ENCODE assay signal across 8 mouse cellular contexts in genomic region chr17:24959371-24959770, GRCm38 (mm10). TPM values are rescaled to one million over a fixed set of nuclear protein-coding genes. Genes with fewer than 3 reads are reported as not detected.
DNase-seq lines count a peak whose midpoint lies in the region; ATAC-seq and TF ChIP-seq lines count a peak whose summit lies in the region.

No protein-coding gene starts in this region.

- peaks cover 17% of the 10 kb centered on the region for H3K79me2 ChIP-seq in MEL (ENCODE audit: control insufficient read depth, insufficient read depth, low read length, poor library complexity)

- intact Hi-C loops in heart, postnatal 25 days (cut with DNase I), result no loop called here
- intact Hi-C loops in left cerebral cortex, postnatal 36 days (cut with DNase I), result no loop called here

- TF ChIP-seq CTCF in MEL (IDR thresholded peaks at IDR 0.05 in 2 of 3, conservative IDR thresholded peaks at IDR 0.05 in 1 of 3; ENCODE audit: control insufficient read depth in 1 of 3, insufficient read depth in 1 of 3, low read depth in 2 of 3, low read length in 3 of 3, poor library complexity in 1 of 3, severe bottlenecking in 1 of 3), result no peak

- no peak for DNase-seq in heart, postnatal 25 days (ENCODE audit: low spot score)
- no peak for DNase-seq in MEL (ENCODE audit: low read depth, low spot score)
- no peak for DNase-seq in hindbrain, embryonic 11.5 days (ENCODE audit: low spot score)
- DNase-seq in midbrain, embryonic 11.5 days (ENCODE audit: low spot score, missing footprints), result peak; percentile 85
- DNase-seq in left cerebral cortex, postnatal 36 days (ENCODE audit: low spot score in 2 of 2), result no peak
- no peak for DNase-seq in urinary bladder, adult 18-20 months (ENCODE audit: low spot score in 2 of 2)

- peak overlapping the region; percentile 91 for H3K9ac ChIP-seq in heart, embryonic 13.5 days
- H3K9ac ChIP-seq in MEL (ENCODE audit: control insufficient read depth, low read depth, low read length, poor library complexity, severe bottlenecking), result peak overlapping the region; percentile 93
- peak overlapping the region; percentile 84 for H3K9ac ChIP-seq in hindbrain, embryonic 11.5 days (ENCODE audit: low read depth, low read length)
- peak overlapping the region; percentile 94 for H3K9ac ChIP-seq in midbrain, embryonic 11.5 days (ENCODE audit: low read length)

- H3K27me3 ChIP-seq in heart, embryonic 13.5 days (replicated peaks), result no peaks in the 10 kb centered on the region
- H3K27me3 ChIP-seq in MEL (ENCODE audit: control insufficient read depth in 1 of 2, insufficient read depth in 2 of 2, low read length in 2 of 2), result no peaks in the 10 kb centered on the region
- no peaks in the 10 kb centered on the region for H3K27me3 ChIP-seq in hindbrain, embryonic 11.5 days (ENCODE audit: control insufficient read depth, insufficient read depth, low read length)
- no peaks in the 10 kb centered on the region for H3K27me3 ChIP-seq in midbrain, embryonic 11.5 days (ENCODE audit: control insufficient read depth, insufficient read depth, low read length)

- 59% methylated on average over 8 of the region's 8 CpGs for WGBS in heart, embryonic 13.5 days
- 50% methylated on average over 8 of the region's 8 CpGs for whole genome bisulfite sequencing in hindbrain, embryonic 11.5 days
- 56% methylated on average over 8 of the region's 8 CpGs for WGBS in midbrain, embryonic 11.5 days

- peak overlapping the region; percentile 73 for H3K4me2 ChIP-seq in heart, embryonic 13.5 days
- H3K4me2 ChIP-seq in hindbrain, embryonic 11.5 days (replicated peaks; ENCODE audit: low read depth, low read length), result peak overlapping the region; percentile 67
- peak overlapping the region; percentile 77 for H3K4me2 ChIP-seq in midbrain, embryonic 11.5 days

- no peak for TF ChIP-seq EP300 in MEL (IDR thresholded peaks at IDR 0.05; ENCODE audit: low read depth in 1 of 2, low read length in 2 of 2)

- no peak for TF ChIP-seq POLR2A in MEL (IDR thresholded peaks at IDR 0.05; ENCODE audit: control insufficient read depth in 1 of 2, insufficient read depth in 1 of 2, low read depth in 1 of 2, low read length in 2 of 2, poor library complexity in 1 of 2)

- H3K27ac ChIP-seq in heart, embryonic 13.5 days (replicated peaks), result no peak overlapping the region
- no peak overlapping the region for H3K27ac ChIP-seq in MEL (ENCODE audit: control insufficient read depth, low read depth, low read length)
- no peak overlapping the region for H3K27ac ChIP-seq in hindbrain, embryonic 11.5 days (ENCODE audit: low read depth, low read length)
- H3K27ac ChIP-seq in midbrain, embryonic 11.5 days (ENCODE audit: low read depth, low read length), result no peak overlapping the region

- no peak for TF ChIP-seq RAD21 in MEL (IDR thresholded peaks at IDR 0.05; ENCODE audit: low read depth, low read length)

- peak overlapping the region; percentile 86 for H3K4me3 ChIP-seq in heart, embryonic 13.5 days
- H3K4me3 ChIP-seq in MEL (ENCODE audit: control insufficient read depth in 1 of 2, insufficient read depth in 1 of 2, low read depth in 2 of 2, low read length in 2 of 2), result peak overlapping the region; percentile 71 to 73
- peak overlapping the region; percentile 86 for H3K4me3 ChIP-seq in hindbrain, embryonic 11.5 days (ENCODE audit: low read depth, low read length)
- peak overlapping the region; percentile 88 for H3K4me3 ChIP-seq in midbrain, embryonic 11.5 days (ENCODE audit: low read depth, low read length)

- H3K9me3 ChIP-seq in heart, embryonic 13.5 days, result no peaks in the 10 kb centered on the region
- H3K9me3 ChIP-seq in MEL (replicated peaks; ENCODE audit: insufficient read depth, low read length), result no peaks in the 10 kb centered on the region
- H3K9me3 ChIP-seq in hindbrain, embryonic 11.5 days (ENCODE audit: control insufficient read depth, low read length), result no peaks in the 10 kb centered on the region
- H3K9me3 ChIP-seq in midbrain, embryonic 11.5 days (ENCODE audit: control insufficient read depth, low read length), result no peaks in the 10 kb centered on the region

- ATAC-seq in heart, embryonic 13.5 days (ENCODE audit: extremely low read depth, insufficient number of reproducible peaks, low FRiP score, low TSS enrichment), result no peak
- no peak for ATAC-seq in hindbrain, embryonic 11.5 days (ENCODE audit: low FRiP score)
- no peak for ATAC-seq in midbrain, embryonic 11.5 days (ENCODE audit: low FRiP score)
- ATAC-seq in activated CD4-positive, CD25-positive, alpha-beta regulatory T cell, adult 4 months, result no peak

- H3K4me1 ChIP-seq in heart, embryonic 13.5 days, result peaks cover 16% of the 10 kb centered on the region
- H3K4me1 ChIP-seq in MEL (ENCODE audit: control insufficient read depth in 1 of 2, insufficient read depth in 2 of 2, low read length in 2 of 2), result peaks cover 2 to 11% of the 10 kb centered on the region in 2 experiments; a peak in 3 of 4 replicates
- no peaks in the 10 kb centered on the region for H3K4me1 ChIP-seq in hindbrain, embryonic 11.5 days (replicated peaks; ENCODE audit: control insufficient read depth, insufficient read depth, low read length)
- peaks cover 10% of the 10 kb centered on the region for H3K4me1 ChIP-seq in midbrain, embryonic 11.5 days (ENCODE audit: control insufficient read depth, insufficient read depth, low read length)

- peaks cover 55% of the 10 kb centered on the region for H3K36me3 ChIP-seq in heart, embryonic 13.5 days
- H3K36me3 ChIP-seq in MEL (ENCODE audit: control insufficient read depth in 1 of 2, insufficient read depth in 2 of 2, low read length in 2 of 2), result peaks cover 1 to 11% of the 10 kb centered on the region in 2 experiments; a peak in 3 of 4 replicates
- H3K36me3 ChIP-seq in hindbrain, embryonic 11.5 days (ENCODE audit: control insufficient read depth, insufficient read depth, low read length), result peaks cover 16% of the 10 kb centered on the region
- H3K36me3 ChIP-seq in midbrain, embryonic 11.5 days (ENCODE audit: control insufficient read depth, insufficient read depth, low read length), result peaks cover 21% of the 10 kb centered on the region

TF ChIP-seq in MEL, 35 proteins besides CTCF, POLR2A, EP300 and RAD21:
- TF ChIP-seq GATA1 (IDR thresholded peaks at IDR 0.05; ENCODE audit: low read depth, low read length) (no peak), MAZ (IDR thresholded peaks at IDR 0.05; ENCODE audit: low read depth, low read length) (no peak), GABPA (IDR thresholded peaks at IDR 0.05; ENCODE audit: low read depth, low read length) (no peak), BHLHE40 (IDR thresholded peaks at IDR 0.05; ENCODE audit: borderline replicate concordance, low read depth, low read length) (no peak), USF2 (IDR thresholded peaks at IDR 0.05; ENCODE audit: borderline replicate concordance in 1 of 2, insufficient read depth in 1 of 2, low read depth in 1 of 2, low read length in 2 of 2) (no peak)

RNA-seq across cellular contexts. Expression of gene Jpt2, which starts 1.1 kb away (rescaled TPM):
- polyA plus RNA-seq in heart, embryonic 13.5 days (2015; fragmentation: Nextera tagmentation; extraction: Ambion mirVana), result 122 and 123 TPM in 2 replicates
- 1 to 10 TPM; 8.4 to 8.6 TPM for total RNA-seq in heart, postnatal 25 days (2021)
- 31.7 and 35.5 TPM in 2 replicates for total RNA-seq in MEL (2012; rRNA removed)
- polyA plus RNA-seq in MEL (2012; ENCODE audit: insufficient read depth in 1 of 2, insufficient read length in 2 of 2, low read depth in 1 of 2, low replicate concordance in 2 of 2, missing spikeins in 1 of 2), result 10 to 100 TPM in 1 of 2 experiments, not detected in 1; 40.9 TPM
- polyA plus RNA-seq in hindbrain, embryonic 11.5 days (2014; fragmentation: Nextera tagmentation; extraction: Ambion mirVana), result 214 and 237 TPM in 2 replicates
- 283 and 284 TPM in 2 replicates for polyA plus RNA-seq in midbrain, embryonic 11.5 days (2014; fragmentation: Nextera tagmentation; extraction: Ambion mirVana)
- 1 to 10 TPM; 4.8 to 5.7 TPM for total RNA-seq in left cerebral cortex, postnatal 36 days (2021)
- 10 to 100 TPM; 27.9 to 35.8 TPM for polyA plus RNA-seq in activated CD4-positive, CD25-positive, alpha-beta regulatory T cell, adult 4 months (2017; shearing (Covaris generic))

RNA-seq across cellular contexts. Expression of gene Mapk8ip3, which starts 22.6 kb away (rescaled TPM):
- polyA plus RNA-seq in heart, embryonic 13.5 days (2015; fragmentation: Nextera tagmentation; extraction: Ambion mirVana), result 24.1 and 25.2 TPM in 2 replicates
- 10 to 100 TPM; 65.1 to 70.2 TPM for total RNA-seq in heart, postnatal 25 days (2021)
- 16.9 and 22.8 TPM in 2 replicates for total RNA-seq in MEL (2012; rRNA removed)
- polyA plus RNA-seq in MEL (2012; ENCODE audit: insufficient read depth in 1 of 2, insufficient read length in 2 of 2, low read depth in 1 of 2, low replicate concordance in 2 of 2, missing spikeins in 1 of 2), result 10 to 100 TPM in 1 of 2 experiments, not detected in 1; 44.5 TPM
- polyA plus RNA-seq in hindbrain, embryonic 11.5 days (2014; fragmentation: Nextera tagmentation; extraction: Ambion mirVana), result 39.1 and 50.9 TPM in 2 replicates
- polyA plus RNA-seq in midbrain, embryonic 11.5 days (2014; fragmentation: Nextera tagmentation; extraction: Ambion mirVana), result 31.7 and 36.5 TPM in 2 replicates
- total RNA-seq in left cerebral cortex, postnatal 36 days (2021), result 100 to 1,000 TPM; 363 to 396 TPM
- 10 to 100 TPM; 26.1 to 28.6 TPM for polyA plus RNA-seq in activated CD4-positive, CD25-positive, alpha-beta regulatory T cell, adult 4 months (2017; shearing (Covaris generic))

RNA-seq across cellular contexts. Expression of gene Cramp1l, which starts 56.2 kb away (rescaled TPM):
- polyA plus RNA-seq in heart, embryonic 13.5 days (2015; fragmentation: Nextera tagmentation; extraction: Ambion mirVana), result 4.0 and 4.4 TPM in 2 replicates
- total RNA-seq in heart, postnatal 25 days (2021), result 10 to 100 TPM; 10.8 to 13.3 TPM
- 2.4 TPM in 2 replicates for total RNA-seq in MEL (2012; rRNA removed)
- polyA plus RNA-seq in MEL (2012; ENCODE audit: insufficient read depth in 1 of 2, insufficient read length in 2 of 2, low read depth in 1 of 2, low replicate concordance in 2 of 2, missing spikeins in 1 of 2), result 1 to 10 TPM in 1 of 2 experiments, not detected in 1; 5.1 TPM
- polyA plus RNA-seq in hindbrain, embryonic 11.5 days (2014; fragmentation: Nextera tagmentation; extraction: Ambion mirVana), result 11.2 and 15.1 TPM in 2 replicates
- polyA plus RNA-seq in midbrain, embryonic 11.5 days (2014; fragmentation: Nextera tagmentation; extraction: Ambion mirVana), result 10.8 and 11.2 TPM in 2 replicates
- 10 to 100 TPM; 28.6 to 29.0 TPM for total RNA-seq in left cerebral cortex, postnatal 36 days (2021)
- 10 to 100 TPM; 12.6 to 17.1 TPM for polyA plus RNA-seq in activated CD4-positive, CD25-positive, alpha-beta regulatory T cell, adult 4 months (2017; shearing (Covaris generic))

RNA-seq across cellular contexts. Expression of gene Ift140, which starts 56.5 kb away (rescaled TPM):
- polyA plus RNA-seq in heart, embryonic 13.5 days (2015; fragmentation: Nextera tagmentation; extraction: Ambion mirVana), result 11.7 and 13.4 TPM in 2 replicates
- 1 to 10 TPM; 4.9 to 6.6 TPM for total RNA-seq in heart, postnatal 25 days (2021)
- total RNA-seq in MEL (2012; rRNA removed), result 3.4 and 4.3 TPM in 2 replicates
- polyA plus RNA-seq in MEL (2012; ENCODE audit: insufficient read depth in 1 of 2, insufficient read length in 2 of 2, low read depth in 1 of 2, low replicate concordance in 2 of 2, missing spikeins in 1 of 2), result 1 to 10 TPM in 1 of 2 experiments, not detected in 1; 9.0 TPM
- polyA plus RNA-seq in hindbrain, embryonic 11.5 days (2014; fragmentation: Nextera tagmentation; extraction: Ambion mirVana), result 15.9 and 17.5 TPM in 2 replicates
- 20.9 and 21.2 TPM in 2 replicates for polyA plus RNA-seq in midbrain, embryonic 11.5 days (2014; fragmentation: Nextera tagmentation; extraction: Ambion mirVana)
- 10 to 100 TPM; 18.6 to 25.5 TPM for total RNA-seq in left cerebral cortex, postnatal 36 days (2021)
- 10 to 100 TPM; 14.5 TPM for polyA plus RNA-seq in activated CD4-positive, CD25-positive, alpha-beta regulatory T cell, adult 4 months (2017; shearing (Covaris generic))
